Mouse (Mus musculus) intestine, embryonic 16.5 days (tissue): Measurements from ENCODE around the gene Rps15. TPM values are rescaled to one million over a fixed set of nuclear protein-coding genes. Genes with fewer than 3 reads are reported as not detected.

Experiments
- ATAC-seq: fragments of 200-750 bp; cut with Nextera tagmentation; 2 replicates; pipeline ENCODE4 v1.8.0; 2017; ENCODE audit warnings: moderate TSS enrichment, moderate library complexity
- H3K27ac ChIP-seq: fragments of 300-500 bp; sonication (generic); 2 replicates; pipeline ENCODE4 v1.5.1; 2014; ENCODE audit warnings: mild to moderate bottlenecking, low read length
- H3K27me3 ChIP-seq: fragments of 300-500 bp; sonication (generic); replicated peaks from 2 replicates; pipeline ENCODE4 v1.6.1; 2014; ENCODE audit warnings: low read length, control low read depth, mixed read lengths; ENCODE audit not compliant: control insufficient read depth, insufficient read depth
- H3K36me3 ChIP-seq: fragments of 300-500 bp; sonication (generic); 2 replicates; pipeline ENCODE4 v1.6.1; 2014; ENCODE audit warnings: low read length, control low read depth; ENCODE audit not compliant: control insufficient read depth, insufficient read depth
- H3K4me1 ChIP-seq: fragments of 300-500 bp; sonication (generic); 2 replicates; pipeline ENCODE4 v1.6.1; 2014; ENCODE audit warnings: low read length, control low read depth, mixed read lengths; ENCODE audit not compliant: control insufficient read depth, insufficient read depth
- H3K4me2 ChIP-seq: fragments of 300-500 bp; sonication (generic); 2 replicates; pipeline ENCODE4 v1.6.1; 2014; ENCODE audit warnings: low read depth, low read length, control low read depth
- H3K4me3 ChIP-seq: fragments of 300-500 bp; sonication (generic); 2 replicates; pipeline ENCODE4 v1.5.1; 2014; ENCODE audit warnings: mild to moderate bottlenecking, low read length
- H3K9ac ChIP-seq: fragments of 300-500 bp; sonication (generic); 2 replicates; pipeline ENCODE4 v1.6.1; 2014; ENCODE audit warnings: low read depth, low read length
- H3K9me3 ChIP-seq: fragments of 300-500 bp; sonication (generic); 2 replicates; pipeline ENCODE4 v1.6.1; 2016; ENCODE audit warnings: low read length, control low read depth; ENCODE audit not compliant: control insufficient read depth
- WGBS: fragments of 180-500 bp; shearing (Covaris S2); extraction: QIAGEN DNeasy Blood & Tissue Kit; methylation state at CpG from one replicate; pipeline ENCODE4 v1.1.7; 2014; 5-methylcytosine and 5-hydroxymethylcytosine counted together
- polyA plus RNA-seq: library from polyadenylated mRNA; unstranded; fragments of >200 nt; fragmentation: Nextera tagmentation; extraction: Ambion mirVana; gene quantifications from 2 replicates; pipeline ENCODE4 v1.2.1, GENCODE M21; 2015

The Rps15 gene
- polyA plus RNA-seq, 1 experiment from 2014 or later, result 922 TPM

DNA sequence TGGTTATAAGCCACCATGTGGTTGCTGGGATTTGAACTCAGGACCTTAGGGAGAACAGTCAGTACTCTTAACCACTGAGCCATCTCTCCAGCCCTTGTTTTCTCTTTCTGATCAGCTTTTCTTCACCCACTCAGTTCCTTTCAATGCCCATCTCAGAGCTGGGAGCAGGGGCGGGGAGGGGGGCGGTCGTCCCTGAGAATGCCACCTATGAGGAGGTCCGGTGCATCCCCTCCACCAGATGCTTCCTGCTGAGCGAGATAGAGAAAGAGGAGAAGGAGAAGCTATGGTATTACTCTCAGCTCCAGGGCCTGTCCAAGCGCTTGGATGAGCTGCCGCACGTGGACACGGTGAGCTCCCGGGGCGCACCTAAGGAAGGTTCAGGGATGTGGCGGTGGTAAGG, 12.2 kb downstream of the Rps15 start:
- H3K36me3 ChIP-seq, result no peaks in the 10 kb centered on the region
- H3K27ac ChIP-seq, result no peak overlapping the region
- H3K27me3 ChIP-seq, result peaks cover 36% of the 10 kb centered on the region
- 21% methylated on average over 12 of the region's 12 CpGs for WGBS
- H3K9me3 ChIP-seq, result no peaks in the 10 kb centered on the region
- H3K4me2 ChIP-seq, result 0 out of 2 replicates have a peak overlapping the region, but pooled peaks have one; percentile 30
- peak; percentile 16 for ATAC-seq
- peaks cover 7% of the 10 kb centered on the region for H3K4me1 ChIP-seq
- H3K9ac ChIP-seq, result no peak overlapping the region
- peak overlapping the region; percentile 23 for H3K4me3 ChIP-seq

GRCm38 (mm10) chr10:80304862-80305261, 12.6 kb downstream of the Rps15 start:
- Histone ChIP-seq H3K36me3 (no peaks in the 10 kb centered on the region), H3K27ac (no peak overlapping the region), H3K4me1 (peaks cover 7% of the 10 kb centered on the region), H3K4me3 (peak overlapping the region; percentile 23), H3K4me2 (0 out of 2 replicates have a peak overlapping the region, but pooled peaks have one; percentile 30), H3K9ac (no peak overlapping the region), H3K9me3 (no peaks in the 10 kb centered on the region), H3K27me3 (peaks cover 32% of the 10 kb centered on the region)
- WGBS, result 15% methylated on average over 25 of the region's 25 CpGs
- ATAC-seq, result peak; percentile 41

DNA sequence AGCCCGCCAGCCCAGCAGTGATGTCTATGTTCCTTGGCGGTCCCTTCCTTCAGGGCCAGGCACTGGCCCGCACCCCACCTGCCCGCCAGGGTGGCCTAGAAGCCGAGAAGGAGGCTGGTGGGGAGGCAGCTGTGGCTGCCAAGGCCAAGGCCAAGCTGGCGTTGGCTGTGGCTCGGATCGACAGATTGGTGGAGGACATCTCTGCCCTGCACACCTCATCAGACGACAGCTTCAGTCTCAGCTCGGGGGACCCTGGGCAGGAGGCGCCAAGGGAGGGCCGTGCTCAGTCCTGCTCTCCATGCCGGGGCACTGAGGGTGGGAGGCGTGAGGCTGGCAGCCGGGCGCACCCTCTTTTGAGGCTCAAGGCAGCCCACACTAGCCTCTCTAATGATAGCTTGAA, 19.3 kb downstream of the Rps15 start:
- ATAC-seq, result no peak
- Histone ChIP-seq H3K4me1 (peaks cover 8% of the 10 kb centered on the region), H3K27ac (no peak overlapping the region), H3K27me3 (peaks cover 50% of the 10 kb centered on the region), H3K4me2 (no peak overlapping the region), H3K9ac (no peak overlapping the region), H3K36me3 (no peaks in the 10 kb centered on the region), H3K4me3 (no peak overlapping the region), H3K9me3 (no peaks in the 10 kb centered on the region)
- 76% methylated on average over 16 of the region's 16 CpGs for WGBS

GRCm38 (mm10) chr10:80312586-80313504, 20.6 kb downstream of the Rps15 start:
- Histone ChIP-seq H3K27me3 (peaks cover 52% of the 10 kb centered on the region), H3K9ac (peak overlapping the region; percentile 11; the same call in 1 of the 2 replicates), H3K4me3 (no peak overlapping the region), H3K27ac (no peak overlapping the region), H3K4me1 (peaks cover 15% of the 10 kb centered on the region), H3K4me2 (no peak overlapping the region), H3K9me3 (no peaks in the 10 kb centered on the region), H3K36me3 (no peaks in the 10 kb centered on the region)
- no peak for ATAC-seq
- whole genome bisulfite sequencing, result 58% methylated on average over 54 of the region's 54 CpGs

DNA sequence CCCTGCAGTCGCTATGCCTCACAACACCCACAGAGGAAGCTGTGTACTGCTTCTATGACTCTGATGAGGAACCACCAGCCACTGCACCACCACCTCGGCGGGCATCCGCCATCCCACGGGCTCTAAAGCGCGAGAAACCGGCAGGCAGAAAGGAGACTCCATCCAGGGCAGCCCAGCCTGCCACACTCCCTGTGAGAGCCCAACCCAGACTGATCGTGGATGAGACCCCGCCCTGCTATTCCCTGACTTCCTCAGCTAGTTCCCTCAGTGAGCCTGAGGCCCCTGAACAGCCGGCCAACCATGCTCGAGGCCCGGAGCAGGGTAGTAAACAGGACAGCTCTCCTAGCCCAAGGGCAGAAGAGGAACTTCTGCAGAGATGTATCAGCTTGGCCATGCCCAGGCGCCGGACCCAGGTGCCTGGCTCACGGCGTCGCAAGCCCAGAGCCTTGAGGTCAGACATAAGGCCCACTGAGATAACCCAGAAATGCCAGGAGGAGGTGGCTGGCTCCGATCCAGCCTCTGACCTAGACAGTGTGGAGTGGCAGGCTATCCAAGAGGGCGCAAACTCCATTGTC, 21.5 kb downstream of the Rps15 start:
- Histone ChIP-seq H3K27ac (no peak overlapping the region), H3K27me3 (peaks cover 52% of the 10 kb centered on the region), H3K4me1 (peaks cover 17% of the 10 kb centered on the region), H3K36me3 (peaks cover 6% of the 10 kb centered on the region; the same call in 1 of the 2 replicates), H3K9me3 (no peaks in the 10 kb centered on the region), H3K4me2 (no peak overlapping the region), H3K4me3 (no peak overlapping the region), H3K9ac (peak overlapping the region; percentile 11; the same call in 1 of the 2 replicates)
- 0 out of 2 replicates have a peak, but pooled peaks have one; percentile 24 for ATAC-seq
- 39% methylated on average over 20 of the region's 20 CpGs for WGBS

- no peak overlapping the region for H3K27ac ChIP-seq
- WGBS, result 58% methylated on average over 16 of the region's 16 CpGs
- peaks cover 23% of the 10 kb centered on the region for H3K4me1 ChIP-seq
- no peak overlapping the region for H3K4me2 ChIP-seq
- peaks cover 52% of the 10 kb centered on the region for H3K27me3 ChIP-seq
- no peak overlapping the region for H3K9ac ChIP-seq
- no peaks in the 10 kb centered on the region for H3K9me3 ChIP-seq
- H3K36me3 ChIP-seq, result peaks cover 6% of the 10 kb centered on the region; the same call in 1 of the 2 replicates
- no peak for ATAC-seq
- no peak overlapping the region for H3K4me3 ChIP-seq
Measured at GRCm38 (mm10) chr10:80314494-80315001, 22.3 kb downstream of the Rps15 start.

- Histone ChIP-seq H3K4me3 (no peak overlapping the region), H3K4me2 (no peak overlapping the region), H3K27ac (no peak overlapping the region), H3K4me1 (peaks cover 25% of the 10 kb centered on the region), H3K36me3 (peaks cover 6% of the 10 kb centered on the region; the same call in 1 of the 2 replicates), H3K9ac (peak overlapping the region; percentile 19; the same call in 1 of the 2 replicates), H3K27me3 (peaks cover 52% of the 10 kb centered on the region), H3K9me3 (no peaks in the 10 kb centered on the region)
- ATAC-seq, result no peak
- whole genome bisulfite sequencing, result 44% methylated on average over 27 of the region's 27 CpGs
Measured at GRCm38 (mm10) chr10:80315315-80315714, 23.1 kb downstream of the Rps15 start.

DNA sequence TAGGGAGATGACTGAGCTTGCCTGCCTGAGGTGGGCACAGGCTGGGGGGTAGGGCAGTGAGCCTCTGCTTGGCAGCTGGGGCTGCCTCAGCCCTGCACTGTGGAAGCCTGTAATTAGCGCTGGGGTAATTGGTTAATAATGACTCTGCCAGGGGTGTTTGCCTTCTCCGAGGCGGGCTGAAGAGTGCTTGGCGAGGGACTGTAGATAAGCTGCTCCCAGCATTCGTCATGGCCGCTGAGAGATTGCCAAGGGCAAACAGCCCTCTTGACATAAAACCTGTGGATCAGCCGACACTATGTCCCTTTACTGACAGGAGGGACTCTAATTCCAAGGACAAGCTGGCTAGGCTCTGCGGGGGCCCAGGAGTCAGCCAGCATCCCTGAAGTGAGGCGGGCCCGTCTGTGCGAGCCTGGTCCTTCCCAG, 24.1 kb downstream of the Rps15 start:
- WGBS, result 20% methylated on average over 11 of the region's 11 CpGs
- Histone ChIP-seq H3K27ac (no peak overlapping the region), H3K36me3 (peaks cover 6% of the 10 kb centered on the region; the same call in 1 of the 2 replicates), H3K4me3 (no peak overlapping the region), H3K4me2 (no peak overlapping the region), H3K9me3 (no peaks in the 10 kb centered on the region), H3K27me3 (peaks cover 47% of the 10 kb centered on the region), H3K4me1 (peaks cover 28% of the 10 kb centered on the region), H3K9ac (no peak overlapping the region)
- ATAC-seq, result no peak

DNA sequence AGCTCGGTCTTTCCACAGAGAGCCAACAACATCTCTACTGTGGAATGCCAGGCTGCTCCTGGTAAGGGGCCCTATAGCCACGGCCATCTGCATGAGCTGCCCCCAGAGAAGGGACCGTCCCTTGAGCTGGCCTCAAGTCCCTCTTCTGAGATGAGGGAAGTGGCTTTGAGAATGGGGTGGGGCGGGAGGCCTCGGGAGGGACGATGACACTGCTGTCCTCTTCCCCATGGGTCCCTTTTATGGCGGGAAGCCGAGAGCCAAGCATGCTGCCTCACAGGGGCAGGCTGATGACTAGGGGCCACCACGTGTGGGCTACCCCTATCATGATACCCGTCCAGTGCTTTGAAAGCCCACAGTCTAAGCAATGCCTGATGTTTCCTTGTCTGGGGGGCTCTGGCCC, 24.8 kb downstream of the Rps15 start:
- WGBS, result 47% methylated on average over 10 of the region's 10 CpGs
- Histone ChIP-seq H3K4me1 (peaks cover 31% of the 10 kb centered on the region), H3K27me3 (peaks cover 40% of the 10 kb centered on the region), H3K36me3 (peaks cover 8% of the 10 kb centered on the region; the same call in 1 of the 2 replicates), H3K27ac (no peak overlapping the region), H3K9ac (peak overlapping the region; percentile 35; the same call in 1 of the 2 replicates), H3K9me3 (no peaks in the 10 kb centered on the region), H3K4me2 (no peak overlapping the region), H3K4me3 (no peak overlapping the region)
- no peak for ATAC-seq
